Mouse (Mus musculus) cerebellum, adult 2 months (tissue): ENCODE results near the gene Aicda.

ENCODE experiments used
- CTCF ChIP-seq: fragments of 200-500 bp; IDR thresholded peaks from 2 replicates; pipeline ENCODE4 v1.5.1; 2011; ENCODE audit warnings: low read depth, mild to moderate bottlenecking, control low read depth, low read length, moderate library complexity, borderline replicate concordance; ENCODE audit not compliant: insufficient read depth
- POLR2A ChIP-seq: fragments of 200-500 bp; IDR thresholded peaks from 2 replicates; pipeline ENCODE4 v1.6.1; 2011; ENCODE audit warnings: low read length, control low read depth, borderline replicate concordance; ENCODE audit not compliant: insufficient read depth

GRCm38 (mm10) chr6:122607700-122608099, 54.1 kb downstream of the Aicda start:
- TF ChIP-seq POLR2A (no peak), CTCF (no peak)
